Mouse (Mus musculus) lung, embryonic 15.5 days (tissue): ENCODE results near the gene Camkv. TPM values are rescaled to one million over a fixed set of nuclear protein-coding genes. Genes with fewer than 3 reads are reported as not detected.

ENCODE experiments used
- ATAC-seq: fragments of 200-750 bp; cut with Nextera tagmentation; 2 replicates; pipeline ENCODE4 v1.8.0; 2017; ENCODE audit warnings: moderate number of reproducible peaks, borderline replicate concordance; ENCODE audit not compliant: low FRiP score, low TSS enrichment; ENCODE audit errors: extremely low read depth
- H3K27ac ChIP-seq: fragments of 300-500 bp; sonication (generic); 2 replicates; pipeline ENCODE4 v1.5.1; 2015; ENCODE audit warnings: moderate library complexity, mild to moderate bottlenecking, inconsistent platforms
- H3K27me3 ChIP-seq: fragments of 300-500 bp; sonication (generic); 2 replicates; pipeline ENCODE4 v1.6.1; 2015; ENCODE audit warnings: inconsistent platforms
- H3K36me3 ChIP-seq: fragments of 300-500 bp; sonication (generic); 2 replicates; pipeline ENCODE4 v1.6.1; 2015; ENCODE audit warnings: inconsistent platforms
- H3K4me1 ChIP-seq: fragments of 300-500 bp; sonication (generic); 2 replicates; pipeline ENCODE4 v1.6.1; 2015; ENCODE audit warnings: inconsistent platforms
- H3K4me2 ChIP-seq: fragments of 300-500 bp; sonication (generic); 2 replicates; pipeline ENCODE4 v1.6.1; 2015; ENCODE audit warnings: inconsistent platforms, mild to moderate bottlenecking, moderate library complexity
- H3K4me3 ChIP-seq: fragments of 300-500 bp; sonication (generic); 2 replicates; pipeline ENCODE4 v1.5.1; 2015; ENCODE audit warnings: mild to moderate bottlenecking, inconsistent platforms
- H3K9ac ChIP-seq: fragments of 300-500 bp; sonication (generic); 2 replicates; pipeline ENCODE4 v1.6.1; 2015; ENCODE audit warnings: inconsistent platforms
- H3K9me3 ChIP-seq: fragments of 300-500 bp; sonication (generic); 2 replicates; pipeline ENCODE4 v1.6.1; 2016; ENCODE audit warnings: inconsistent platforms
- WGBS: fragments of 180-500 bp; shearing (Covaris S2); methylation state at CpG from one replicate; pipeline ENCODE4 v1.1.7; 2015; 5-methylcytosine and 5-hydroxymethylcytosine counted together
- polyA plus RNA-seq: library from polyadenylated mRNA; unstranded; fragments of >200 nt; fragmentation: Nextera tagmentation; extraction: Ambion mirVana; gene quantifications from 2 replicates; pipeline ENCODE4 v1.2.1, GENCODE M21; 2015

The Camkv gene
- polyA plus RNA-seq, 1 experiment from 2014 or later: 3.1 TPM

DNA sequence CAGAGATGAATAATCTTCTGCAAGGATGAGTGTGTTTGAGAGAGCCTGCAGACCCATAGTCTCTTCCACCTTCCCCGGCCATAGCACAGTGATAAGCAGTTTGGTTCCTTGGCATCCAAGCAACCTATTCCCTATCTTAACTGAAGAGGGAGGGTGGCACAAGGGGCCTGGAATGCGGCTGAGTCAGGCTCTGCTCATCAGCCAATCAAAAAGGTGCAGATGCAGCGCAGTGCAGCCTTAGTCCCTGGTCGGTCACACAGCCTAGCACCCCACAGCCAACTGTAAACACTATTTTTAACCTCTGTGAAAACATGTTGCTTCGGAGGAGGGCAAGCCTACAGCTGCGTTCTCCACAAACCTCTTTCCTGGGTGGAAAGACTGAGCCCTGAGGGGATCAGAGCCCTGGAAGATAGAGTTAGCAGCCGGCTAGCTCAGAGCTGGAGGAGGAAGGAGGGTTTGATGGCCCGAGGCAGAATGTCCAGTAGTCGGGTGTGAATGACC, 8.5 kb upstream of the Camkv start:
- Histone ChIP-seq H3K36me3 (no peaks in the 10 kb centered on the region), H3K4me2 (no peak overlapping the region), H3K9me3 (no peaks in the 10 kb centered on the region), H3K4me1 (peaks cover 32% of the 10 kb centered on the region), H3K9ac (no peak overlapping the region), H3K27me3 (no peaks in the 10 kb centered on the region), H3K27ac (peak overlapping the region; percentile 83), H3K4me3 (no peak overlapping the region)
- no peak for ATAC-seq
- 31% methylated on average over 9 of the region's 9 CpGs for WGBS

DNA sequence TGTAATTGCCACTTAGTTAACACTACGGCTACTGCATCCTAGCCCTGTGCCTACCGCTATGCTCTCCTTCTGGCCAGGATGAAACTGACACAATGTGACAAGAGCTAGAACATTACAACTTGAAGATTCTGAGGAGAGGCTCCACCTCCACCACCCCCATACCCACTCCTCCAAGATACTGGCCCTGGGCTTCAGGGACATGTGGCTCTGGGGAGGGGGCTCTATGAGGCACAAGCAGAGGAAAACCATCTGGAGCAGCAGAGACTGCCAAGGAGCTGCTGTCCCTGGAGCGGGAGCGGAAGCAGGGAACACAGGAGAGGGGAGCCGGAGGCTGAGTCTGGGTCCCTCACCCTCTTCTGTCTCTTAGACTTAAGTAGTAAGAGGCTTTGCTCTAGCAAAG, 7.7 kb upstream of the Camkv start:
- 39% methylated on average over 5 of the region's 5 CpGs for WGBS
- Histone ChIP-seq H3K4me3 (no peak overlapping the region), H3K4me2 (no peak overlapping the region), H3K4me1 (peaks cover 32% of the 10 kb centered on the region), H3K27me3 (no peaks in the 10 kb centered on the region), H3K27ac (peak overlapping the region; percentile 83), H3K36me3 (no peaks in the 10 kb centered on the region), H3K9ac (no peak overlapping the region), H3K9me3 (no peaks in the 10 kb centered on the region)
- ATAC-seq: peak; percentile 83

DNA sequence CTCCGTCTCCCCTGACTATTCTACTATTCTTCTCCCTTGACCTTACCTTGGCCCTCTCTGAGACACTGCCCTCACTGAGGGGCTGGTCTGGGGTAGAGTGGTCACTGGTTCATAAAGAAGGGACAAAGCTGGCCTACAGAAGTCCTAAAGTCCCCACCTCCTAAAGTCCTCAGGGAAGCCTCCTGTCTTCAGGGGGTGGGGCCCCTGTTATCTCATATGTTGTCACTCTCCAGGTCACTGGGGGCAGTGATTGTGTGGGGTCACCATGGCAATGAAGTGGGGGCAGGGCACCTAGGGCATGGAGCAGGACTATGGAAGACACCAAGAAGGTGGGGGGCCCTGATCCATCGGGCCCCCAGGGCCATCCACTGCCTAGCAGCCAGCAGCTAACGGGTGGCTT, 7.3 kb upstream of the Camkv start, which contains the start of gene Actl11:
Gene Actl11 (plus strand): TSS at position 301 of the 400 bp plus-strand sequence.
- no peak within 1 kb of the TSS for H3K9ac ChIP-seq
- H3K27me3 ChIP-seq: no peaks in the 10 kb centered on the region
- peaks cover 32% of the 10 kb centered on the region for H3K4me1 ChIP-seq
- no peaks in the 10 kb centered on the region for H3K36me3 ChIP-seq
- WGBS: 62% methylated on average over 3 of the region's 3 CpGs
- peak within 1 kb of the TSS; percentile 83 for H3K27ac ChIP-seq
- H3K9me3 ChIP-seq: no peaks in the 10 kb centered on the region
- no peak within 1 kb of the TSS for H3K4me3 ChIP-seq
- peak; percentile 15; the same call in 1 of the 2 replicates for ATAC-seq
- H3K4me2 ChIP-seq: no peak within 1 kb of the TSS

DNA sequence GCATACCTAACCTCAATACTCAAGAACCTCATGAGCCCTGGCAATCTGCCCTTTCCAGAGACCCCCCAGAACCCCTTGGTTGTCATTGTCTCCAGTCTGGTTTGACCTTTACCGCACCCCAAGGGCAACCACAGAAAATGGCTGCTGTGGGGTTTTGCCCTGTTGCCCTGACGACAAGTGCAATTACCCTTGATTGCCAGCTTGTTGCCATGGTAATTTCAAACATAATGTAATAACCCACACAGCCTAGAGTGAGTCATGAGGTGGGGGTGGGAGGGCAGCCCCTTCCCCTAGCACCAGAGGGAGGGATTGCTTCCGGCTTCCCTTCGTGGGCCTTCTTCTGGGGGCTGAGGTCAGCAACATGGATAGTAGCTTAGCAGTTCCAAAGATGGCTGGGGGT, 3.3 kb upstream of the Camkv start:
- no peak overlapping the region for H3K9ac ChIP-seq
- H3K27ac ChIP-seq: no peak overlapping the region
- H3K4me1 ChIP-seq: peaks cover 28% of the 10 kb centered on the region
- ATAC-seq: no peak
- no peaks in the 10 kb centered on the region for H3K36me3 ChIP-seq
- no peaks in the 10 kb centered on the region for H3K9me3 ChIP-seq
- H3K4me2 ChIP-seq: no peak overlapping the region
- WGBS: 76% methylated on average over 4 of the region's 4 CpGs
- peaks cover 30% of the 10 kb centered on the region for H3K27me3 ChIP-seq
- no peak overlapping the region for H3K4me3 ChIP-seq

DNA sequence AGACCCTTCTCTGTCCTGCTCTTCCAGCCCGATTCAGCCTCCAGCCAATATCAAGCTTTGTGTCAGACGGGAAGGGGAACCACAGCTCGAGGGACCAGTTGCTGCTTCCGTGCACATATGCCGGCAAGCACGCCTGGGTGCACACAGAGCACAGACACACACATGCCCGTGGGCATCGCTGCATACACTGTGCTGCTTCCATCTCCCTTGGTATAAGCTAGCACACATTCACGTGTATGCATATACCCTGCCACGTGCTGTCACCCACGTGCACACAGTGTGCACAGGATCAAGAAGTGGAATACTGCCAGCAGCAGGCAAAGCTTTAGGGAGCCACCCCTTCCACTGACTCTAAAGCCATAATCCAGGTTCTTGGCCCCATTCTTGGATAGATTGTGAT, 1.3 kb upstream of the Camkv start:
- 81% methylated on average over 11 of the region's 11 CpGs for WGBS
- Histone ChIP-seq H3K9me3 (no peaks in the 10 kb centered on the region), H3K36me3 (no peaks in the 10 kb centered on the region), H3K4me1 (peaks cover 15% of the 10 kb centered on the region), H3K4me3 (no peak overlapping the region), H3K27me3 (peaks cover 32% of the 10 kb centered on the region), H3K9ac (no peak overlapping the region), H3K27ac (no peak overlapping the region), H3K4me2 (no peak overlapping the region)
- no peak for ATAC-seq

DNA sequence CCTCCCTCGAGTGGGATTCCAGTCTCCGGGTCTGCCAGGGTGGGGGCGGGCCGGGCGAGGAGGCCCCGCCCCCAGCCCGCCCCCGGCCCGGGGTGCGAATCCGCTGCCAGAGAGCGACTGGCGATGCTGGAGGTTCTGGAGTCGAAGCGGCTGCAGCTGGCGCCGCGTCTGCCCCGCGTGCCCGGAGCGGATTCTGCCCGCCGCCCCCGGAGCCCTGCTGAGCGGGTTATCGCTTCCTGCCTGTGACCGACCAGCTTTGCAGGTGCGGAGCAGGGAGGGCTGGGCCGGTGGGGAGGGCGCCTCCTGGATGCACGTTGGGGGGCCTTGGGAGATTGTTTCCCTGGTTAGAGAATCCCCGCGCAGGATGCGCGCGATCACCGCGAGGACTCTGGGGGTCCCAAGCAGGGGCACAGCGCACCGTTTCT, 328 bp downstream of the Camkv start:
- peak overlapping the region; percentile 42 for H3K4me3 ChIP-seq
- peak overlapping the region; percentile 96 for H3K4me2 ChIP-seq
- H3K27ac ChIP-seq: no peak overlapping the region
- 2% methylated on average over 39 of the region's 41 CpGs for WGBS
- ATAC-seq: peak; percentile 37; the same call in 1 of the 2 replicates
- H3K4me1 ChIP-seq: peaks cover 15% of the 10 kb centered on the region
- H3K27me3 ChIP-seq: peaks cover 32% of the 10 kb centered on the region
- peak overlapping the region; percentile 49 for H3K9ac ChIP-seq
- H3K36me3 ChIP-seq: no peaks in the 10 kb centered on the region
- no peaks in the 10 kb centered on the region for H3K9me3 ChIP-seq

DNA sequence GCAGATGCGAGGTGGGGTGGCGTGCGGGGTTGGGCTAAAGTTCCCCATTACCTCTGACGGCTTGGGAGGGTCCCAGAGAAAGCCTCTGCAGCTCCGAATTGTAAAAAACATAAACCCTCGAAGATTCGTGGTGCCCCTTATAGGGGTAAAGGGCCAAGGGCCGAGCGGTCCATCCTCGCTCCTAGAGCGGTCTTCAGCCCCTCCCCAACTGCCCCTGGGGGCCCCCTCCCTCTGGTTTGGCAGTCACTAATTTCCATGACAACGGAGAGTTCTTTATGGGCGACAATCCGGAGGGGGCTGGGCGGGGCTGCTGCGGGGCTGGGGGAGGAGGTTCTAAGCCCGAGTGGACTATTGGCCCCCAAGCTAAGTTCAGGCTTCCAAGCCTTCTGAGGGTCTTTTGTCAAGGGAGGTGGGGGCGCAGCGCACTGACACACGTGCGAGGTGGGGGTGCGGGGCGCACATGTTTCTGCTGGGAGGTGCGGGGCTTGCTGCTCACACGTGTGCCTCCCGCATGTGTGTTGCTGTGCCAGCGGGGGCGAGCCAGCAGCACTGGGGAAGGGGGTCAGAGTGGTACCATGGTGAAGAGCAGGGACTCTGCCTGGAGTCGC, 845 bp downstream of the Camkv start:
- 2% methylated on average over 28 of the region's 29 CpGs for WGBS
- peak overlapping the region; percentile 49 for H3K9ac ChIP-seq

DNA sequence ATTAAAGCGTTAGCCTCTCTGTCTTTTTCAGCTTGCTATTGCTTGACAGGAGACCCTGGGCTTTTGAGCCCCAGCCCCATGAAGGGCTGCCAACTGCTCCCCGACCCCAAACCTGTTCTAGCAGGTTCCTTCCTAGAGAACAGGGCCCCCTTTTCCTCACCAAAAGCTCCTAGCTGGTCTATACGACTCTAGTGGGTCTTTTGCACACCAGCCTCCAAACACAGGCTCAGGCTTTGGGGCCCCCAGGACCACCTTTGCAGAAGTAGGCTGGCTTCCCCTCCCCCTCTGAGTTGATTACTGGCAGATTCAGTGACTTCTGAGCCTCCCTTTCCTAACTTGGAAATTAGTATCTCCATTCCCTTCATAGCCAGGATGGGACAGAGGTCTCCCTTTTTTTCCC, 1.4 kb downstream of the Camkv start:
- Histone ChIP-seq H3K4me3 (no peak overlapping the region; the same call in 1 of the 2 replicates), H3K9me3 (no peaks in the 10 kb centered on the region), H3K27me3 (peaks cover 32% of the 10 kb centered on the region), H3K4me2 (peak overlapping the region; percentile 96), H3K27ac (no peak overlapping the region), H3K4me1 (peaks cover 15% of the 10 kb centered on the region), H3K36me3 (no peaks in the 10 kb centered on the region), H3K9ac (no peak overlapping the region)
- no peak for ATAC-seq
- WGBS: 17% methylated on average over 3 of the region's 3 CpGs

More for the DNA sequence above, 845 bp downstream of the Camkv start:
- Histone ChIP-seq H3K4me1 (peaks cover 15% of the 10 kb centered on the region), H3K27ac (no peak overlapping the region), H3K36me3 (no peaks in the 10 kb centered on the region), H3K4me2 (peak overlapping the region; percentile 96), H3K4me3 (peak overlapping the region; percentile 42), H3K9me3 (no peaks in the 10 kb centered on the region), H3K27me3 (peaks cover 32% of the 10 kb centered on the region)
- peak; percentile 23; the same call in 1 of the 2 replicates for ATAC-seq

DNA sequence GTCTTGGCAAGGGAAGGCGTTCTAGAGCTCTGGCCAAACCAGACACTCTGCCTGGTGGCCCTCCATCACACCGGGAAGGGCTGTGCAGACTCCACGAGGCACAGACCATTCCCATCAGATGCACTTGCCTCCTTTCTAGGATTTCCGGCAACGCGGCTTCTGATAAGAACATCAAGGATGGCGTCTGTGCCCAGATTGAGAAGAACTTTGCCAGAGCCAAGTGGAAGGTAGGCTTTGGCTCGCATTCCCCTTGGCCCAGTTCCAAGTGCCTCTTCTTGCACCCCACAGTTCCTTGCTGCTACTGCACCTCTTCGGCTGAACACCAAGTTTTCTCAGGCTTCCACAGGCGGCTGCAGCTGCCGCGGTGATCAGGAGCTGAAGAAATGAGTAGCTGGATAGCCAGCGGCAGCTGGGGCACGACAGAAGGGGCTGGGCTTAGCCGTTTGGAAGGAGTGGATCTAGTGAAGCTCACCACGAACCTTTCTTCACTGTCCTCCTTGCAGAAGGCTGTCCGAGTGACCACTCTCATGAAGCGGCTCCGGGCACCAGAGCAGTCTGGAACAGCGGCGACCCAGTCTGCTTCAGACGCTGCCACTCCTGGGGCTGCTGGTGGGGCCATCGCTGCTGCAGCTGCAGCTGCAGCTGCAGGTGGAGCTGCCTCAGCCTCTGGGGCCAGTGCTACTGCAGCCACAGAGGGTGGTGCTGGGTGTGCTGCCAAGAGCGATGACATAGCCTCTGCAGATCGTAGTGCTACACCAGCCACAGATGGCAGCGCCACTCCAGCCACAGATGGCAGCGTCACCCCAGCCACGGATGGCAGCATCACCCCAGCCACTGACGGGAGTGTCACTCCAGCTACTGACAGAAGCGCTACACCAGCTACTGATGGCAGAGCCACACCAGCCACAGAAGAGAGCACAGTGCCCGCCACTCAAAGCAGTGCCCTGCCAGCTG, 12.0 kb downstream of the Camkv start:
- ATAC-seq: no peak
- Histone ChIP-seq H3K27ac (no peak overlapping the region), H3K4me2 (no peak overlapping the region), H3K27me3 (no peaks in the 10 kb centered on the region), H3K36me3 (no peaks in the 10 kb centered on the region), H3K4me1 (peaks cover 18% of the 10 kb centered on the region), H3K9me3 (no peaks in the 10 kb centered on the region), H3K9ac (no peak overlapping the region), H3K4me3 (no peak overlapping the region)
- WGBS: 76% methylated on average over 31 of the region's 31 CpGs

DNA sequence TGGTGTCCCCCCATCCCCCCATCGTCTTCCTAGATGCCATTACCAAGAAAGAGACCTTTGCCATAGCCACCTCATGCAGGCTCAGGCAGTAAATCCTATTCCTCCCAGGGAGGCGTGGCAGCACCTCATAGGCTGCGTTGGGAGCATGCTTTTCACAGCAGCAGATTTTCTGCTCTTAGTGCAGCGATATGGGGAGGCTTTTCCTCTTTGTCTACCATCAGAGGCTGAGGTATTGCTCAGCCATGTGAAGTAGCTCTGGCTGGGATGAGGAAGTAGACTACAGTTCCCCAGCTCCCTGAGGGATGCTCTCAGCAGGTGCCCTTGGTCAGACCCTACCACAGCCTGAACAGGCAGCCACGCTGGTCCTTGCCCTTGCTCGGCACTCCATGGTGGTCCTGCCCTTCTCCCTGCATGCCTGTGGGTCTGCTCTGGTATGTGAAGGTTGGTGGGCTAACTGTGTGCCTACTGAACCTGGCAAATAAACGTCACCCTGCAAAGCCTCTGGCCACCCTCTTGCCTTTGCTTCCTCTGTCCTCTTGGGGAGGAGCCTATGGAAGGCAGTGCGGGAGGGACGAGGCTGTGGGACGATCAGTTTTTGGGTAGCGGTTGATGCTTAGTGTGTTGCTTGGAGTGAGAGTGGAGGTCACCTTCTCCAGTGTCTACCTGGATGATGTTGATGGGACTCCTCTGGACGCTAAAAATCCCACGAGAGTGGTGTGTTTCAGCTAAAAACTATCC, 13.9 kb downstream of the Camkv start:
- Histone ChIP-seq H3K27me3 (no peaks in the 10 kb centered on the region), H3K4me1 (peaks cover 21% of the 10 kb centered on the region), H3K36me3 (no peaks in the 10 kb centered on the region), H3K9ac (no peak overlapping the region), H3K27ac (no peak overlapping the region), H3K4me3 (no peak overlapping the region), H3K4me2 (no peak overlapping the region), H3K9me3 (no peaks in the 10 kb centered on the region)
- no peak for ATAC-seq
- 80% methylated on average over 13 of the region's 13 CpGs for WGBS

DNA sequence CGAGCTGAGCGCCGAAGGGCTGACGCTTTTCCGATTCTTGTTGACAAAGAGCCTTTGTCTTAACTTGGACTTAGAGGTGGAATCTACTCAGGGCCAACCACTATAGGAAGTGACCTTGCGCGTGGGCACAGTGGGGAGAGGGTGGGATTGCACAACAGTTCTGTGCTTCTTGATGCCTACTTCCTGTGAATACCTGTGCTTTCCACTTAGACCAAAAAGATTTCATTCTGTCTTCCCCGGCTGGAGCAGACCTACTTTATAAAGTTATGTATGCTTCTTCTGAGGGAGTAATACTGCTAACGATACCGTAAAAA, 14.4 kb downstream of the Camkv start, which contains the start of gene Traip:
Gene Traip (plus strand): TSS at position 215 of the 314 bp plus-strand sequence.
- H3K27ac ChIP-seq: peak within 1 kb of the TSS; percentile 73
- peak within 1 kb of the TSS; percentile 68 for H3K4me3 ChIP-seq
- no peaks in the 10 kb centered on the region for H3K9me3 ChIP-seq
- ATAC-seq: no peak
- H3K4me1 ChIP-seq: peaks cover 21% of the 10 kb centered on the region
- H3K27me3 ChIP-seq: no peaks in the 10 kb centered on the region
- WGBS: 87% methylated on average over 10 of the region's 10 CpGs
- peak within 1 kb of the TSS; percentile 73 for H3K4me2 ChIP-seq
- no peaks in the 10 kb centered on the region for H3K36me3 ChIP-seq
- H3K9ac ChIP-seq: peak within 1 kb of the TSS; percentile 63
